Mouse (Mus musculus) inflammation-experienced regulatory T-cells, adult 6 months (primary cell): ENCODE results near the gene Dusp2. TPM values are rescaled to one million over a fixed set of nuclear protein-coding genes. Genes with fewer than 3 reads are reported as not detected.

Source experiments
- ATAC-seq: one replicate; pipeline ENCODE4 v1.8.0; 2017
- polyA plus RNA-seq, 3 experiments: library from polyadenylated mRNA; unstranded; fragments of 100-300 nt; shearing (Covaris generic); gene quantifications; one replicate each; pipeline ENCODE4 v1.2.1; 2017

Gene Dusp2
- polyA plus RNA-seq, 3 experiments from 2014 or later, result 26.0 to 29.5 (median 27.9) TPM

DNA sequence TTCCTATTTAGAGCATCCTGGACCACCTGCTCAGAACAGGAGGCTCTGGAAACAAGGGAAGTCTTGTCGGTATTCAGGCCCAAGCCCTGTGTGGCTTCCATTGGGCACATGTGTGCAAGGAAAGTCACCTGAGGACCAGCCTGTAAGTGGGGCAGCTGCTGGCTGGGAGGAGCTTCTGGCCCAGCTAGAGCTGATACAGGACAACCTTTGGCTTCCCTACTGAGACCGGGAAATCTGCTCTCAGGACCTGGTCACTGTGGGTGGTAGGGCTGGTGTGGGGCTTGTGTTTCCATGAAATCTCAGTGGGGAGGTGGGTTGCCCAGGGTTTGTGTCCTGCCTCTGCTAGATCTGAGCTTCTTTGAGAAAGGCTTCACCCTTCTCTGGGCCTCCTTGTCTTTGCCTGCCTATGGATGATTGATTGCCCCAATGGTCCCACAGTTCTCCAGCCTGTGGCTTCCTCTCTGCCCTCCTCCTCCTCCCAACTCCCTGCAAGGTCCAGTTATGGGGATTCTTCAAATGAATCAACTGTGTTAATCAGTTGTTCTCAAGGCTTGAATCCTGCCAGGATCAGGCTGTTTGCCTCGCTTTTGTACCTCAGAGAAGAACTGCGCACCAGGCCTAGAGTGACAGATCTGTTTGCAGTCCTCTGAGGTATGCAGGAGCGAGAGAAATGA, 33.9 kb downstream of the Dusp2 start:
- no peak for ATAC-seq

DNA sequence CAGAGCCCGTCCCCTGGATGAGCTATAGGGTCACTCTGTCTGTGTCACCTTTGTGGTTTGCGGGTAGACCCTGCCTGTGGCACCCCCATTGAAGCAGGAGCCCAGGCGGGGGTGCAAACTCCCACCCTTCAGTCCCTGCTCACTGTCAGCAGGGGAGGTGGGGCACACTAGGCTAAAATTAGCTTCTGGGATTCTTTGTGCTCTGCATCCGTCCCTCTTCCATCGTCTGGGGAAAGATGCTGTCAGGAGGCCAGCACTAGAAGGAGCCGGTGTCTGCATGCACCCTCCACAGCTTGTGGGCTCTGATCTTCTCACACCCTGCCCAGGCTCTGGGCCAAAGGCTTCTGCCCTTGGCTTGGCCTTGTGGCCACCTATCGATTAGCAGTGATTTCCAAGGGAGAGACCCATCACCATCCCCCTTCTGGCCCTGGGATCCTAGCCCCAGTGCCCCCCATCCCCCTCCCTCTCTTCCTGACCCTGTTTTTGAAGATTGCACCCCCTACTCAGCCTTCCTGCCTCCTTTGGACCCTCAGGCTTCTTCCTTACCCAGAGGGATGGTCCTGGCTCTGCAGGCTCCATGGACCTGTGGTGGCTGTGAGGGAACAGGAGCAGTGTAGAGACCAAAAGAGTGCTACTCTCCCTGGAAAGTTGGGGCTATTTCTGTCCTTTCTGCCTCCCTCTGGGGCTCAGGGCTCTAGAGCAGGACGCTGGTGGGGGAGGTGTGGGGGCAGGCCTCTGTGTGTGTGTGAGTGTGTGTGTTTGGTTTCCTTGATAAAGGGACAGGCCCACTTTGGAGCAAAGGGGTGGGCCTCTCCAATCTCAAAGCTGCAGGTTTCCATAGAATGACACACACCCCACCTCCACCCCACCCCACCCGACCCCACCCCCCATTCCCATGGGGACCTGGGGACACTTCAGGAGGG, 34.9 kb downstream of the Dusp2 start:
- no peak for ATAC-seq

DNA sequence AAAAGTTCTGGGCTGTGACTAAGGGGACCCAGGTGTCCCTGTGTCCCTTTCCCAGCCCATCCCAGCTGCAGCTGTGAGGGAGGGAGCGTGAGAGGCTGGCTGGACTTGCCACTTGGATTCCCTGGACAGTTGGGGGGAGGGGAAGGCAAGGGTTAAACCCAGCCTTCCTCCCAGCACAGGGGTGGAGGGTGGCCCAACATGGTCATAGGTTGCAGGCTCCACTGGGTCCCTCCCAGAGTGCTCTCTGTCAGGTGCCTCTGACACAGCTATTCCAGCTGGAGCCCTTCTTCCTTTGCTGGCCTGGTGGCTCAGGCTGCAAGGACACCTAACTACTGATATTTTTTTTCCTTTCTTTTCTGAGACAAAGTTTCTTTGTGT, 35.5 kb downstream of the Dusp2 start:
- no peak for ATAC-seq

- no peak for ATAC-seq
Observed at GRCm38 (mm10) chr2:127372082-127372481, 36.1 kb downstream of the Dusp2 start.

DNA sequence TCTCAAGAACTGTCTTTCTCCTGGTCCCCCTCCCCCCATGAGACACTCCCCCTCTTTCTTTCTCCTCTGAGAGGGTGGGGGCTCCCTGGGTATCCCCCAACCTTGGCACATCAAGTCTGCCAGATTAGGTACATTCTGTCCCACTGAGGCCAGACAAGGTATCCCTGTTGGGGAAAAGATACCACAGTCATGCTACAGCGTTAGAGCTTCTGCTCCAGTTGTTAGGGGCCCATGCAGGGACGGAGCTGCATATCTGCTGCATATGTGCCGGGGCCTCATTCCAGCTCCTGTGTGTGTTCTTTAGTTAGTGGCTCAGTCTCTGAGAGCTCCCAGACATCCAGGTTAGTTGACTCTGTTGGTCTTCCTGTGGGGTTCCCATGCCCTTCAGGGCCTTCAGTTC, 38.2 kb downstream of the Dusp2 start:
- no peak for ATAC-seq

DNA sequence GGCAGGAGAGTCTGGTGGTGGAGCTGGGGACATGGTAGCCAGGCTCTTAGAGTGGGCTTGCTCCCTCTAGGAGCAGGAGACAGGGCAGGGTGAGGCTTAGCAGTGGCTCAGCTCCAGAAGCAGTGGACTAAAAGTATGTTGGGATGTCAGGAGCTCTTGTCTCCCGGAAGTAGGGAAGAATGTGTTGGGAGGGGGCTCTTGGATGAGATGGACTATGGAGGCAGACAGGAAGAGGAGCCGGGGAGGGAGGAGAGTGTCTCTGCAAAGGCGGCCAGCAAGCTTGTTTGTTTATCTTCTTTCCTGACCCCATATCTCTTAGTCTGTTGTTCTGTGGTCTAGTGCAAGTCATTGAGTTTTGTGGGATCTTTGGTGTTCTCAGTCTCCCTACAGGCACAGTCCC, 39.1 kb downstream of the Dusp2 start:
- ATAC-seq, result no peak

DNA sequence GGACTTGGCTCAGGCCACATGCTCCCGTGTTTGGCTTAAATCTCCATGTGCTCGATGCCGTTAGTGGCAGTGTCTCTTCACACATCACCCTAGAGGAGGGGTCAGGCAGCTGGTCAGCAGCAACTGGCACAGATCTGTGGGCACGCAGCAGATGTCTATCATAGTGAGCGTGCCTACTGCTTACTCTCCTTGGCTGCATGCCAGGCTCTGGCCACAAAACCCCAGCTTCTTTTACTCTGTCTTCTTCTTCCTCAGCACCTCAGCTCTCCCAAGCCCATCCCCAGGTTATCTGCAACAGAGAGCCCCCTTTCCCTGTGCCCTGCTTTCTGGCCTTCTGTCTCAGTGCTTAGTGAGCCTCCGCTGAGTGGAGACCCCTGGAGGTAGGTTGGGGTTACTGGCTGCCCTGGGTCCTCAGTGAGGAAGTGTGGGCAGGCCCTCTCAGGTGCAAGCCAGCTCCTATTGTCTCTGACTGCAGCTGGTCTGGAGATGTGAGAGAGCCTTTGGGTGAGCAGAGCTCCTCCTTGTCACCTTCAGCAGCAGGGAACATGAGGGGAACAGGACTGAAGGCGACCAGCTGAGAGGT, 39.9 kb downstream of the Dusp2 start:
- ATAC-seq, result no peak

- no peak for ATAC-seq
Observed at GRCm38 (mm10) chr2:127376423-127377051, 40.6 kb downstream of the Dusp2 start.

DNA sequence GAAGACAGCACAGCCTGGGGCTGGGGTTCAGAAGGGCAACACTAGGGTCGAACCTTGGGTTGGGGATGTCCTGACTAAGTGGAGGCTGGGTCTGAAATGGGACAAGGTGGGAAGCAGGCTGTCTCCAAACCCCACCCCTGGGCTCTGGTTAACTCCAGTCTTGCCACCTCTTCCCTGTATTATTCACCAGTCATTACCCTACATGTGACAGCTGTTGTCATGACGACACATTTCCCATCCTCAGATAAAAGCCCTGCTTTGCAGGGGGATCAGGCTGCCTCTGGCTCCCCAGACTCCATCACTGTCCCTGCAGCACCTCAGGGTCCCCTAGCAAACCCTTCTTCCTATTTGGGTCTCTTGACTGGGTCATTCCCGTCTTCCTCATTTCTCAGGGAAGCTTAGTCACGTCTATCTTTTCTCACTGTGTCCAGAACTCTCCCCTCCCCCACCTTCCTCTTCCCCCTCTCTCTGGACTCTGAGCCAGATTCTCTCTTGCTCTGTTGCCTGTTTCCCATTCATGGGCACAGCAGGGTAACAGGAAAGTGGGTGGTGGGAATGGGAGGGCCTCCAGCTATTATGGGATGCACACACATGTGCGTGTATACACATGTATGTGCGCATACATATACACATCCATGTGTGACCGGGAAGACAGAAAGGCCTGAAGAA, 42.1 kb downstream of the Dusp2 start:
- no peak for ATAC-seq

- ATAC-seq, result no peak
Observed at GRCm38 (mm10) chr2:127378611-127378990, 42.6 kb downstream of the Dusp2 start.

- ATAC-seq, result no peak
Observed at GRCm38 (mm10) chr2:127379250-127379649, 43.3 kb downstream of the Dusp2 start.

GRCm38 (mm10) chr2:127383881-127384280, 47.9 kb downstream of the Dusp2 start:
- ATAC-seq, result no peak

DNA sequence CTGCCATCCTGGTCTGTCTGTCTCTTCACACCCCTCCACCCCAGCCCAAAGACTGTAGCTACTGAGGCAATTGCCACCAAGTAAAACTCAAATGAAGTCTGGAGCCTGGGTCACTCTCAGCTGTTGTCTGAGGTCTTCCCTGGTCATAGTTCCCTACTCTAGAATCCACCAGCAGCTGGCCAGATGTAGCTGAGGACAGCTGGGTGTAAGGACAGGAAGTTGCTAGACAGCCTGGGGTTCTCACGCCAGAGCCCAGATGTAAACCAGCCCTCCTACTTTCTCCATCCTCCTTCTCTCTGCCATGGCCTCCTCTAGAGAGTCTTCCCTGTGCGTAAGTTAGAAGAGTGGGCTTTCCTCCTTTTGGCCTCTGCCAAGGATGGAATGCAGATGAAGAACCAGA, 51.6 kb downstream of the Dusp2 start:
- ATAC-seq, result no peak

Other genes with a start within 250 kb of the Dusp2 start
- gene Ncaph, start 202.2 kb upstream of the Dusp2 start, polyA plus RNA-seq, result 10 to 100 TPM in 1 of 3 experiments, 1 to 10 TPM in 2; 4.9 to 62.0 (median 8.0) TPM
- gene Itpripl1, start 192.7 kb upstream of the Dusp2 start, polyA plus RNA-seq, result 10 to 100 TPM; 54.1 to 78.4 (median 55.1) TPM
- gene 1810024B03Rik, start 127.9 kb upstream of the Dusp2 start, polyA plus RNA-seq, result 1 to 10 TPM in 1 of 3 experiments, under 1 TPM in 2; 0.69 to 1.3 (median 0.71) TPM
- 10 to 100 TPM; 47.3 to 57.9 (median 47.8) TPM for gene Snrnp200, start 127.8 kb upstream of the Dusp2 start, polyA plus RNA-seq
- 10 to 100 TPM; 39.3 to 59.1 (median 51.3) TPM for gene Ciao1, start 88.3 kb upstream of the Dusp2 start, polyA plus RNA-seq
- gene Tmem127, start 88.3 kb upstream of the Dusp2 start, polyA plus RNA-seq, result 10 to 100 TPM; 49.4 to 81.0 (median 67.0) TPM
- gene Stard7, start 65.9 kb upstream of the Dusp2 start, polyA plus RNA-seq, result 10 to 100 TPM; 25.3 to 34.8 (median 28.0) TPM
- under 1 TPM in 2 of 3 experiments, not detected in 1; 0.21 to 0.35 TPM for gene Astl, start 2.5 kb downstream of the Dusp2 start, polyA plus RNA-seq
- gene Adra2b, start 27.0 kb downstream of the Dusp2 start, polyA plus RNA-seq, result under 1 TPM in 1 of 3 experiments, not detected in 2; 0.13 TPM
- gene Gpat2, start 89.0 kb downstream of the Dusp2 start, polyA plus RNA-seq, result under 1 TPM in 2 of 3 experiments, not detected in 1; 0.14 to 0.34 TPM
- 10 to 100 TPM; 29.3 to 66.5 (median 38.0) TPM for gene Fahd2a, start 108.4 kb downstream of the Dusp2 start, polyA plus RNA-seq
- gene Kcnip3, start 185.9 kb downstream of the Dusp2 start, polyA plus RNA-seq, result 1 to 10 TPM in 1 of 3 experiments, not detected in 2; 3.5 TPM
- under 1 TPM in 1 of 3 experiments, not detected in 2; 0.10 TPM for gene Prom2, start 205.3 kb downstream of the Dusp2 start, polyA plus RNA-seq